Mouse (Mus musculus): ENCODE measurements around the gene Uhrf2.

Uhrf2 gene

DNA sequence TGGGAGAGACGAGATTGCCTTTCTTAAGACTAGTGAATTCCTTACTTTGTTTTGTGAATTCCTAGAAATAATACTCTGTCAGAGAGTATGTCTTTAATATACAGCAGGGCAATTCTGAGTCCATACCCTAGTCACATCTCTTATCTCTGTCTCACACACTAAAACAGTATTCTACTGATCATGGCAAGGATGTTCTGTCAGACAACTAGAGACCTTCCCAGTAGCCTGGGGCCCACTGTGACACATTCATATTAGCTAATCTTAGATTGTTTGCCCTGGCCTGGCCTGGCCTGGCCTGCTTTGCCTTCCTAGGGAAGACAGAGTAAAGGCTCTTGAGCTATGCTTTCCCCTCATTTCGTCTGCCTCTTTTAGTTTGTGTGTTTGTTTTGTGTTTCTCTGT is 20.3 kb downstream of the Uhrf2 start:
- no peak for DNase-seq (ENCODE audit: low spot score)

DNA sequence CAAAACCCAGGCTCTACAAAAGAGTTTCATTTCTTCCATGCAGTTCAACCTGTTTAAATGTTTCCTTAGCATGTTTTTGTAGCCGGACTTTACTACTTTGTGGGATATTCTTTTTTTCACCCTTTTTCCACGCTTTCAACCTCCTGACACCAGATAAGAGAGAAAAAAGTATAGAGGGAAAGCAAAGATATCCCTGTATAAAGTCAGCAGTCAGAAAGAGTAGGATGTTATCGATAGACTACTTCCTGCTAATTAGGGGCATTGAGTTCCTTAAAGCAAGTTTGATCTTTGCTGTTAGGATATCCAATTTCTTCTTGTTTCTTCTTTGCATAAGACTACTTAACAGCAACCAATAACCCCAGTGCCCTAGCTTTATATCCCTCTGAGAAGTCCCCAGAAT is 21.2 kb downstream of the Uhrf2 start:
- no peak for DNase-seq (ENCODE audit: low spot score)

DNA sequence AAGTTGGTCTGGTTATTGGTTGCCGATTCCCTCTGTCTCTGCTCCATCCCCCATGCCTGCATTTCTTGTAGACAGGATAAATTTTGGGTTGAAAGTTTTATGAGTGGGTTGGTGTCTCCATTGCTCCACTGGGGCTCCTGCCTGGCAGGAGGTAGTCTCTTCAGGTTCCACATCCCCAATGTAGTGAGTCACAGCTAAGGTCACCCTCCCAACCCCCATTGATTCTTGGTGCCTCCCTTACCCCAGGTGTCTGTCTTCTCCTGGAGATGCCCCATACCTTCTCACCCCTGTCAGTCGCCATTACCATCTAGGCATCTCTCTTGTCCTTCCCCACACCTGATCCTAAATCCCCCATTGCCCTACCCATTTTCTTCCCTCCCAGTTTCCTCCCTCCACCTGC is 23.9 kb downstream of the Uhrf2 start:
- DNase-seq (ENCODE audit: low spot score): no peak

DNA sequence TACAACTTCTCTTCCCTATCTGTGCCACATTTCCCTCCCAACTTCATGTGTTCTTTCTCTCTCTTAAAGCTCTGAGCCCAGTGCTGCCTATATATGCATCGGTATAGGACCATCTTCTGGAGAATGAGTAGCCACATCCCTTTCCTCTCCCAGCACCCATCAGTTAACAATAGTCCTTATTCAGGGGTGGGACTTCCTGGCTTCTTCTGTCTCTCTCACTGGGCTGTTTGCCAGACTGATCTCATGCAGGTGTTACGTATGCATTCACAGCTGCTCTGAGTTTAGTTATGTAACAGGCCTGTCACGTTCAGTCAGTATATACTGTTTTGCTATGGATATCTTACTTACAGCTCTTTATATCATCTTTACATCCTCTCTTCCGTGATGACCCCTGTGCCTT is 35.5 kb downstream of the Uhrf2 start:
- DNase-seq (ENCODE audit: low spot score): peak; percentile 31

DNA sequence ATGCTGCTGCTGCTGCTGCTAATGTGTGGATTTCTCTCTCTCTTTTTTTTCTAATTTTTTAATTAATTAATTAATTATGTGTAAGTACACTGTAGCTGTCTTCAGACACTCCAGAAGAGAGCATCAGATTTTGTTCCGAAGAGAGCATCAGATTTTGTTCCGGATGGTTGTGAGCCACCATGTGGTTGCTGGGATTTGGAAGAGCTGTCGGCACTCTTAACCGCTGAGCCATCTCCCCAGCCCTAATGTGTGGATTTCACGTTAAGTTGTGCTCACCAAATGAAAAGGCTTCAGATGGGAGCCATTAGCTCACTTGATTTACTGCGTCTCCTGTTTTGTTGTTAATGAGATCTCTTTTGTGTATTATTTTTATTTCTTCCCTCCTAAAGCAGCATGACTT is 59.9 kb downstream of the Uhrf2 start:
- no peak for DNase-seq (ENCODE audit: low spot score)

DNA sequence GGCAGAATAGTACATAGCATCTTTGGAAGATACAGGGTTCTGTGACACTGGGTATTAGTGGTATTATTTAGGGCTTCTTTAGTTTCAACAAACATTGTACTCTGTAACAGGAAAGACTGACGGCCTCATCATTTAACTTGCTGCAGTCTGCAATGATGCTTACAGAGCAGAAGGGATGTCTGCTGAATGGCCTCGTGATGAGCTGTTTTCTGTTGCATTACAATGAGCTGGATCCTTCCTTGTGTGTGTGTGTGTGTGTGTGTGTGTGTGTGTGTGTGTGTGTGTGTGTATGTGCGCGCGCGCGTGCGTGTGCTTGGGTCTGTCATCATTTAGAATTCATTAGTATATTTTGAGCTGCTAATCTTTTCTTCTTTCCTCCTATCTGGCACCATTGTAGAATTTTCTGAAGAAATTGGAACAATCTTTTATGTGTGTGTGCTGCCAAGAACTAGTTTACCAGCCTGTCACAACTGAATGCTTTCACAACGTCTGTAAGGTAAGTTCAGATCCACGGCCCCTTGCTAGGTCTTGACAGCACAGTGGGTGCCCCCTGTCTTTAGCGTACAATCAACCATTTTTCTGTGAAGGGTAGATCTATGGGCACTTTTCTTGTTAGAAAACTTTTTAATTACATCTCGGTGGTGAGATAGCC is 61.5 kb downstream of the Uhrf2 start:
- DNase-seq (ENCODE audit: low spot score): no peak

DNA sequence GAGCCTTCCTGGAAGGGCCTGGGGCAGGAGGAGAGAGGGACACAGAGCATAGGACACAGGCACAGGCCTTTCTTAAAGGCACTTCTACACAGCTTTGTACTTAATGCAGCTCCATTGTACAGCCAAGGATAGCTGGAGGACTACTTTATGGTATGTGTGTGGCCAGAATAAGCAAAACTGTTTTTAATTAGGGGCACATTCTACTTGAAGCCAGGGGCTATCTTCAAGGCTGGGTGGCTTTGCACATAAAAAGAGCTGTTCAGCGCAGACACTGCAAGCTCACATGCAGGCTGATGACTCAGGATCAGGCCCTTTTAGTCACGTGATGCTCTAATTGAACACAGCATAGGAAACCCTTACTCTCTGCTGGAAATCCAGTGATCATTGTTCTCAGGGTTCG is 65.9 kb downstream of the Uhrf2 start:
- no peak for DNase-seq (ENCODE audit: low spot score)

DNA sequence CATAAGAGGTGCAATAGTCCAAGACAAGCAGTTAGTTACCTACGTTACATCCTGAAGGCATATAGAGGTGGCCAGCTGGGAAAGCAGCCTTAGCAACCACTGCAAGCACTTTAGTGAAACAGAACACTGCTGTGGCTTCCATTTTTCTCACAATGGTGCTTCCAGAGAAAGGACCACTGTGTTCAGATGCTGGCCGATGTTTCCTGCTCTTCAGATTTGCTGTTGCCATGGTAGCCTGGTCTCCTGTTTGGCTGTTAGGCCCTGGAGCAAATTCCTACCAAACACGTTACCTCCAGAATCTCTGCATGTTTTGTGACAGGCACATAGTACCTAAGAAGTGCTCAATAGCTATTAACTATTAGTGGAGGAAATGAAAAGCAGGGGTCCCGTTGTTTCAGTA is 66.7 kb downstream of the Uhrf2 start:
- DNase-seq (ENCODE audit: low spot score): no peak

DNA sequence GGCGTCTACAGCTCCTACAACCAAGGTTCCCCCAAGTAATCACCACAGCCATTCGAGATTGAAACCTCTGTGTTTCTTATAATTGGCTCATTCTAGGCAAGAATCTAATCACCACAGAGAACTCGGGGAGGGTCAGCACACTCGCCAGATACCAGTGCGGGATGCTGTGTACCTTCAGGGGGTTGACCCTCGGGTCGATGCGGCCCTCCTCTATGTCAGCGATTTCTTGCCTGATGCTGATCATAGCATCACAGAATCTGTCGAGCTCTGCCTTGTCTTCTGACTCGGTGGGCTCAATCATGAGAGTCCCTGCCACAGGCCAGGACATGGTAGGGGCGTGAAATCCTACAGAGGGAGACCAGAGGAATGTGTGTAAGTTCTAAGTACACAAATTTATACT is 70.3 kb downstream of the Uhrf2 start:
- DNase-seq (ENCODE audit: low spot score): no peak

DNA sequence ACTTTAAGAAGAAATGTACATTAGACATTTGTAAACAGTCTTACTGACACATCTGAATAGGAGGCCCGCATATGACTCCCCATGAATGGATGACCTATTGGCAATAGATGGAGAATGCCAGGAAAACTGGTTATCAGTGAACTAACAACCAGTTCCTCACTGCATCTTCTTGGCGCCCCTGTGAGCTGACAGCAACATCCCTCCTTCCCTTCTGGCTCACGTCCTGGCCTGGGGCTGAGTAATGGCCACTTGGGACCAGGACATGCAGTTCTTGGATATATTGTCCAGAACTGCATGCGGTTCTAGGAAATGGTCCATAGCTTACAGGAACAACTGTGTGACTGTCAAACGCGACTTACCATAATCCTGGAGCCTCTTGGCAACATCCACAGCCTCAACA is 72.3 kb downstream of the Uhrf2 start:
- DNase-seq (ENCODE audit: low spot score): no peak

DNA sequence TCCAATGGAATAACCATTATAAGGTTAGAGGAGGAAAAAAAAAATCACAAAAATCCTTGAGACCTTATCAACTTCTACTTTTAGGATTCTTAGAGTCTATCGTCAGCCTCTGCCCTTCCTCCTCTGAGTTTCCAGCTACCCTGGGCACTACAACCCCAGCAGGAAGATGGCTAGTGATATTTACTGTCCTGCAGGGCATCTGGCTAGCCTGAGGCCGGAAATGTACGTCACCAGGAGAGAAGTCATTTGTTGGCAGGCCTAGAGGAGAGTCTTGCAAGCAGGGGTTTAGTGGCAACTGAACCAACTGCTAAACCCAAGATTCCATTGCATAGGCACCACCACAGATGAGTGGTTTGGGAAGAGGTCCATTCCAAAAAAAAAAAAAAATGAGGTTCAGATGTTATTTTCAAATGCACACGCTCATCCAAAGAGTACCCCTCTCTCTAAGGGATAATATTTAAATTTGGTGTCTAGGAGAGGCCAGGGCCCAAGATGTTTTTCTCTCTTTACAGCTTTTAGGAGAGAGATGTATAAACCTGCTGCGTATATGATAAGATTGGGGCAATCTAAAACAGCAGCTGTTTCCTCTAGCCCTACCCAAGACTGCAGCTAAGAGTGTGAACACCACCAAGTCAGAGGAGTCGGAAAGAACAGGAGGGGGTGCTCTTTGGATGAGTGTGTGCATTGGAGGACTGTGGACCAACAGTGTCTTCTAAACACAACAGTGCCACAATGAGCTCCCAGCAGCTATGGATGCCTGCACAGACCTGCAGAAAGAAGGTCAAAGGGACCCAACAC is 74.9 kb downstream of the Uhrf2 start:
- no peak for DNase-seq (ENCODE audit: low spot score)

DNA sequence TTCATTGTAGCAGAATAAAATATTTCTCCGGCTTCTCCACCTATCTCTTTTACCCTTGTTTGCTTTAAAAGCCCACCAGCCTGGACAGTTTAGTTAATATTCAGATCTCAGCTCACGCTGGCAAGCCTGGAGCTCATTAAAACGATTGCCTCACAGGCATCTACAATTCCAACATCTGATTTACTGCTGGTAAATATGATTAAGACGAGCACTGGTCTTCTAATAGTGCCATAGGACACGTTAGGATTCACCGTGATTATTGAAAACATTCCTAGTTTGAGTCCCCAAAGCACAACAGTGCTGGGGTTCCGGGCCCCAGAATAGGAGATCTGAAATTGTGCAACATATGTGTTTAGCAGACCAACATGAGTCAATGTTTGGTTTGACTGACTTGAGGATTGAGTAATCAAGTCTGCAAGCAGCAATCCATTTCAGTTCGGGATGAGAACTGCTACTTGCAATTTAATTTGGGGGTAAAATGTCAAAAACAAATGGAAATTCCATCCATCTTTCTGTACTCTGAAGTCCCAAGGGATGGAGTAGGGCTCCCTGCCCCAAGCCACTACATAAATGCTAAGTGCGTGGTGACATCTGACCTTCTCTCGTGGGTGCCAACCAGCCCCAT is 77.0 kb downstream of the Uhrf2 start:
- no peak for DNase-seq (ENCODE audit: low spot score)

DNA sequence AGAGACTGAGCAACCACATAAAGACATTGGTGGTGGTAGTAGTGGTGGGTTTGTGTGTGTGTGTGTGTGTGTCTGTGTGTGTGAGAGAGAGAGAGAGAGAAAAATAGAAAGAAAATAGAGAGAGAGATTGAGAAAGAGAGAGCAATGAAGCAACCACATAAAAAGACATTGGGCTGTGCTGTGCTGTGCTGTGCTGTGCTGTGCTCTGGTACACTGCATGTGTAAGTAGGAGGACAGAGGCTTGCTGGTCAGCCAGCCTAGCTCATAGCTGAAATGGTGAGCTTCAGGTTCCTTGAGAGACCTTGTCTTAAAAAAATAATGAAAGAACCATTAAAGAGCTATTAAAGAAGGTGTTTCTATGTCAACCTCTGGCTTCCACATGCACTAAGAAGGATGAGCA is 78.3 kb downstream of the Uhrf2 start:
- DNase-seq (ENCODE audit: low spot score): no peak

DNA sequence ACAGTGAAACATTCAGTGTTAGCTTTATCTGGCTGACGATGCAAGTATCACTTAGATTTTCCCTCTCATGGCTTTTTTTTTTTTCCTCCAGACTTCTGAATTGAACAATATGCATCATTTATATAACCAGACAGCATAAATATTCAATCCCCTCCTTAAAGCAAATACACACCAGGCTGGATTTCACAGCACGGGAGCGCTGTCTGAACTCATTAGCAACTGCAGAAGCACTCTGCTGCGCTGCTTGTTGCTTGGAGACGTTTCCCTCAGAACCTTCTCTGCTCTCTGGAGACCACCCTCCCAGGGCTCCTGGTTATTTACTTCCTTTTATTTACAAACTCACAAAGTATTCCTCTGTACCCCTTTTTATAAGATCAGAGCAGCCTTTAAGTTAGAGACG is 78.8 kb downstream of the Uhrf2 start:
- DNase-seq (ENCODE audit: low spot score): no peak

DNA sequence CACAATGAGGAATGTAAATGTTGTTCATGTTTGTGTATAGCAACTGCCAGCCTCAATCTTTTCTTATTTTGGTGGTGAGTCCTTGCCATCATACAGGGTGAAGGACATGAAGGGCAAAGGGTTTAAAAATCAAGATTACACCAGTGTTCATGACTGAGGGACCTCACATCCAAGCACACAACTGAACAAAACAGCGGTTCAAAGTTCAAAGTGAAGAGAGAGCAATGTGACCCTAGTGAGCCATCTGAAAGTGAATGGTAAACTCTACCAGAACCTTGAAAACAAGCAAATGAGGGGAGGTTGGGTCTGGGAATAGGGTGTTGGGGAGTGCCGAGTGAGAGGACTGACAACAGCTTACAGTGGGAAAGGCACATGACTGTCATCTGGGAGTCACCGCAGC is 81.1 kb downstream of the Uhrf2 start:
- DNase-seq (ENCODE audit: low spot score): no peak

DNA sequence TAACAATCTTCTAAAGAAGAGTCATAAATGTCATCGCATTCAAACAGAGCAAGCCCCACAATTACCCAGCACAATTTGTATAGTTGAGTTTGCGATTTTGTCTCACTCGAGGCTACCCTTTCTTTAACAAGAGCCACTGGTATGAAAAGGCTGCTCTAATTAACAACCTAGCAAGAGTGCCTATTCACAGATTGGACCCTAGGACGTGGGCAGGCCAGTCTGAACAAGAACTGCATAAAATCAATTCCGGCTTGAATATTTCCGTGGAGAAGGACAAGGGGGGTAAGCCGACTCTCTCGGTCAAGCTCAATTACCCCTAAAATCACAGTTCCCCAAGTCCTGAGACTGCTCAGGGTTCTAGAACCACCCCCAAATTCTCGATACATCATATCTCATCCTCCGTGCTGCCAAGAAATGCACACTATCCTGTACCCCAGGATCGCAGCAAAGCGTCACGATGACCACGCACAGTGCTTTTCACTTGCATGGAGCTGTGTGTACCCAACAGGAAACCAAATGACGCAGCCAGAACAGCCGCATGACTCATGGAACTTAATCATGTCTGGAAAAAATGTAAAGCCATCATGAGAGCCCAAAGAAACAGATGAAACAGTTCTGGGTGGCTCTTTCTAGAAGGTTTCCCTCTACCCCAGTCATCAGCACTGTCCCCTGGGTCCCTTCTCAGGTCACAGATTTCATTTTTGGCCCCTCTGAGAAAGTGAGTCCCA is 82.8 kb downstream of the Uhrf2 start:
- no peak for DNase-seq (ENCODE audit: low spot score)

DNA sequence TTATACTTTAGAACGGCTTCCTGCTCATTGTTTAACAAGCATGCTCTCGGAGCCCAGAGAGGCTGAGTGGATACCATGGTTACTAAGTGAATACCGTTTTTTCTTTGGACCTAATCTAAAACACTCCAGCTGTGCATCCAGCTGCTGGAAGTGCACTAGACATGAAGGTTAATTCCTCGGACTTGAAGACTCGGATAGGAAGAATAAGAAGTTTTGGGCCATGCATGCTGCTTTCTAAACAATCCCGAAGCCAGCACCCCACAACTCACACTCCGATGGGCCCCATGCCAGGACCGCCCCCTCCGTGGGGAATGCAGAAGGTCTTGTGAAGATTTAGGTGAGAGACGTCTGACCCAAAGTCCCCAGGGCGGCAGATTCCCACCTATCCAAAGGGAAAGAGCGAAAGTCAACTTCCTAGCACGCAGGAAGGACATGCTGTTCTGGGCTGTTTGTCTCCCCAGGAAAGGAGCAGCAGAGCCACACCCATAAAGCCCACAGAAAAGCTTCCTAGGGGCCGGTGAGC is 84.7 kb downstream of the Uhrf2 start:
- DNase-seq (ENCODE audit: low spot score): no peak

DNA sequence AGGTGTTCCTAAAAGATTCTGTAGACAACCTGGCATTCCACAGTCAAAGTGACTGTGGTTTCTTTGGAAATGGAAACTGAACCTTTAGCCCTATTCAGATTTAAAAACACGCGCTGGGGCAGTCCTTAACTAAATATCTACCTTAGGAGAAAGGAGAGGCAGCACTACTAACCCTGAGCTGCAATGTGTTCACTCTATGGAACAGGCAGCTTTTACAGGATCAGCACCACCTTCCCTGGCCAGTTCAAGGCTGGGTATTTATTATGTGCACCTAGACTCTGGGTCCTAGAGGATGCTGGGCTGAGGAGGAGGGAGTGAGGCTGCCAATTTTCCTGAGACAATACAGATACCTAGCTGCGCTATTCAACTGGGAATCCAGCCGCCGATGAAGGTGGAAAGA is 85.3 kb downstream of the Uhrf2 start:
- DNase-seq (ENCODE audit: low spot score): no peak

DNA sequence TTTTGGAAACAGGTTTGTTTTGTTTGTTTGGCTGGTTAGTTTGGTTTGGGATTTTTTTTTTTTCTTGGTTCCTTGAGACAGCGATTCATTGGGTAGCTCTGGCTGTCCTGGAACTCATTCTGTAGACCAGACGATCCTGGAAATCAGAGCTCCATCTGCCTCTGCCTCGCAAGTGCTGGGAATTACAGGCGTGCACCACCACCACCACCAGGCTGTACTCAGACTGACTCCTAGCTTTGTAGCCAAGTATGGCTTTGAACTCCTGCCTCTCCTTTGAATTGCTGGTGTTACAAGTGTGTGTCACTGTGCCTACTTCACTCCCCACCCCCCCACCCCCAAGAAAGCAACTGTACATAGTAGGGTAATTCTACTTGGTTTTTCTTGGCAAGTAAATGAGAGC is 86.9 kb downstream of the Uhrf2 start:
- DNase-seq (ENCODE audit: low spot score): no peak

DNA sequence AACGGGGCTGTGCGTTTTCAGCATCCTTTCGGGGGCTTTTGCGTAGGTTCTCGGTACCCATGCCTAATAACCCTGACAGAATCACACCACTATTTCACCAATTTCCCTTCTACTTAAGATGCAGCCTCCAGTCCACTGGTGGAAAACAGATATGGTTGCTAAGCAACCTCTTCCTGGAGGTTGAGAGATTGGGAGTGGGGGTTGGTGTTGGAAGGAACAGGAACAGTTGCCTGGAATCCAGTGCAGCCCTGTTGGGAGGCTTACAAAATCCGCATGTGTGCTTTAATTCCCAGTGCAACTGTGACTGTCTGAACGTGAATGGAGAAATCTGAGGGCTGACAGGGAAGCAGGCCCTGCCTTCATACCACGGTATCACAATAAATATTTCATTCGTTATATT is 87.5 kb downstream of the Uhrf2 start:
- peak; percentile 59 for DNase-seq (ENCODE audit: low spot score)

DNA sequence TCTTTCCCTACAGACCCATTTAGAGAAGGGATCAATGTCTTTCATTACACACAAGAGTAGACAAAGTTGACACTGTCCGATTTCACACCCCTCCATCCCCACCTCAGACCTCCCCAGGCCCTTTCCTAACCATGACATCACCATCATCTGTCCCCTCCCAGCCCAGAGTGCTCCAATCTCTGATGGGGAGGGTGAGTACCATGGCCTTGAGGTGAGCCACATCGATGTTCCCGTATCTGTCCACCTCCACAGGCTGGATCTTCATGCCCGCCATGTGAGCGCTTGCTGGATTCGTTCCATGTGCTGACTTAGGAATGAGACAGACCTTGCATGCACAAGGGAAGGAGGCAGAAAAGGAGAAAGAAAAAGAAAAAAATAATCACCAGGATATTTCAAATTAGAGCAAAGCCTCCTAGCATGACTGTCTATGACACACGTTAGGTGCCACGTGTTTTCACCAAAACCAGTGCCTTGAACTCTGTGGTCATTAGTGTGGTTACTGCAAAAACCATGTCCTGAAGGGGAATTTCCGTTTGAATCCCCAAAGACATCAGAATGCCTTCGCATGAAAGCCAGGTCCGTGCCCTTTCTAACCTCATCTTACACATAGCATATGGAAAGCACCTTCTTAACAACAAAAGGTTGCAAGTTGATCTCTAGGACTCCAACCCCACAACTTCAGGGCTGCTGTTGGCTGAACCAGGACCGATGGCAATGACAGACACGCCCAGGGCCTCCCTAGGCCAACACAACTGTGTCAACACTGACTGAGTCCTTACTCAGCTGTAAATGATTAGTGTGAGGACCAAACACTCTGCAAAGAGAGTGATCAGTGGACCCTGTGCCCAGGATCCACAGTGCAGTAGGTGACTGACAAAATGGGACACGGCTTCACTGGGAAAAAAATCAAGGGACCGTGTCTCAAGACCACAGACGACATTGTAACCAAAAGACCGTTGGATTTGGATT is 88.3 kb downstream of the Uhrf2 start:
- DNase-seq (ENCODE audit: low spot score): no peak

All from layer of hippocampus, adult 11-12 months (tissue).